Mouse (Mus musculus) spleen, adult 2 months (tissue): ENCODE measurements around the gene Olfml2a.

ENCODE experiments used
- CTCF ChIP-seq: fragments of 200-500 bp; IDR thresholded peaks from 2 replicates; pipeline ENCODE4 v1.5.1; 2011; ENCODE audit warnings: mild to moderate bottlenecking, inconsistent platforms; ENCODE audit not compliant: insufficient read depth, insufficient read length, insufficient replicate concordance; ENCODE audit errors: extremely low read depth
- POLR2A ChIP-seq: fragments of 200-500 bp; IDR thresholded peaks from 2 replicates; pipeline ENCODE4 v1.6.1; 2011; ENCODE audit warnings: low read depth, low read length, inconsistent platforms

GRCm38 (mm10) chr2:38937396-38937795 is 5.6 kb downstream of the Olfml2a start:
- TF ChIP-seq POLR2A (no peak), CTCF (no peak)
